Mouse (Mus musculus) MEL (cell line): Measurements from ENCODE around the gene Enox2. TPM values are rescaled to one million over a fixed set of nuclear protein-coding genes. Genes with fewer than 3 reads are reported as not detected.

Experiments used
- DNase-seq: peaks from one replicate; pipeline ENCODE4 v3.0.0; 2011; ENCODE audit warnings: low read depth, low spot score
- H3K27ac ChIP-seq: 2 replicates; pipeline ENCODE4 v1.5.1; 2012; ENCODE audit warnings: low read depth, mild to moderate bottlenecking, control low read depth, low read length, moderate library complexity; ENCODE audit not compliant: control insufficient read depth
- H3K27me3 ChIP-seq, 2 experiments: fragments of 150-350 bp in 1 of 2; sonication (generic) in 1 of 2; 2 replicates each; pipeline ENCODE4 v1.6.1; 2012; ENCODE audit warnings: low read length in 2 of 2, mild to moderate bottlenecking in 2 of 2, improper control_type of control experiment in 1 of 2, moderate library complexity in 1 of 2; ENCODE audit not compliant: insufficient read depth in 2 of 2, control insufficient read depth in 1 of 2
- H3K36me3 ChIP-seq, 2 experiments: 2 replicates each; pipeline ENCODE4 v1.6.1; 2012 to 2014; ENCODE audit warnings: low read length in 2 of 2, improper control_type of control experiment in 1 of 2, inconsistent platforms in 1 of 2, mild to moderate bottlenecking in 1 of 2; ENCODE audit not compliant: insufficient read depth in 2 of 2, control insufficient read depth in 1 of 2
- H3K4me1 ChIP-seq, 2 experiments: fragments of 150-350 bp in 1 of 2; sonication (generic) in 1 of 2; 2 replicates each; pipeline ENCODE4 v1.6.1; 2012; ENCODE audit warnings: low read length in 2 of 2, improper control_type of control experiment in 1 of 2, mild to moderate bottlenecking in 1 of 2; ENCODE audit not compliant: insufficient read depth in 2 of 2, control insufficient read depth in 1 of 2
- H3K4me3 ChIP-seq, 2 experiments: fragments of 150-350 bp in 1 of 2; sonication (generic) in 1 of 2; 2 replicates each; pipeline ENCODE4 v1.5.1; 2012; ENCODE audit warnings: low read depth in 2 of 2, low read length in 2 of 2, mild to moderate bottlenecking in 2 of 2, moderate library complexity in 2 of 2, control low read depth in 1 of 2, improper control_type of control experiment in 1 of 2; ENCODE audit not compliant: control insufficient read depth in 1 of 2, insufficient read depth in 1 of 2
- H3K79me2 ChIP-seq: 2 replicates; pipeline ENCODE4 v1.6.1; 2012; ENCODE audit warnings: mild to moderate bottlenecking, low read length, moderate library complexity; ENCODE audit not compliant: control insufficient read depth, poor library complexity, insufficient read depth
- H3K9ac ChIP-seq: 2 replicates; pipeline ENCODE4 v1.6.1; 2012; ENCODE audit warnings: low read depth, mild to moderate bottlenecking, control low read depth, low read length, moderate library complexity; ENCODE audit not compliant: control insufficient read depth, poor library complexity, severe bottlenecking
- H3K9me3 ChIP-seq: fragments of 150-350 bp; sonication (generic); replicated peaks from 2 replicates; pipeline ENCODE4 v1.6.1; 2012; ENCODE audit warnings: mild to moderate bottlenecking, low read length, improper control_type of control experiment, moderate library complexity; ENCODE audit not compliant: insufficient read depth
- CHD1 ChIP-seq: IDR thresholded peaks from 2 replicates; pipeline ENCODE4 v1.6.1; 2012; ENCODE audit warnings: low read depth, mild to moderate bottlenecking, inconsistent platforms, low read length, improper control_type of control experiment
- CTCF ChIP-seq, 3 experiments: IDR thresholded peaks in 2 of 3; conservative IDR thresholded peaks in 1 of 3; 2 replicates each; pipeline ENCODE4 v1.5.1; 2011 to 2012; ENCODE audit warnings: low read length in 3 of 3, low read depth in 2 of 3, mild to moderate bottlenecking in 2 of 3, improper control_type of control experiment in 1 of 3, inconsistent platforms in 1 of 3, mixed read lengths in 1 of 3, moderate library complexity in 1 of 3; ENCODE audit not compliant: control insufficient read depth in 1 of 3, insufficient read depth in 1 of 3, poor library complexity in 1 of 3, severe bottlenecking in 1 of 3
- EP300 ChIP-seq, 2 experiments: IDR thresholded peaks; 2 replicates each; pipeline ENCODE4 v1.6.1; 2011; ENCODE audit warnings: improper control_type of control experiment in 2 of 2, low read length in 2 of 2, low read depth in 1 of 2, mild to moderate bottlenecking in 1 of 2
- HCFC1 ChIP-seq: IDR thresholded peaks from 2 replicates; pipeline ENCODE4 v1.6.1; 2012; ENCODE audit warnings: low read depth, mild to moderate bottlenecking, inconsistent platforms, low read length, improper control_type of control experiment, moderate library complexity
- KAT2A ChIP-seq: conservative IDR thresholded peaks from 2 replicates; pipeline ENCODE4 v1.6.1; 2012; ENCODE audit warnings: low read depth, low read length, improper control_type of control experiment, inconsistent platforms
- MAFK ChIP-seq: IDR thresholded peaks from 2 replicates; pipeline ENCODE4 v1.6.1; 2011; ENCODE audit warnings: low read depth, mild to moderate bottlenecking, low read length, improper control_type of control experiment, borderline replicate concordance
- MEF2A ChIP-seq: IDR thresholded peaks from 2 replicates; pipeline ENCODE4 v1.6.1; 2014; ENCODE audit warnings: low read depth, mild to moderate bottlenecking, inconsistent platforms, low read length, improper control_type of control experiment; ENCODE audit not compliant: poor library complexity, insufficient replicate concordance, severe bottlenecking; ENCODE audit errors: extremely low read depth
- MYB ChIP-seq: IDR thresholded peaks from 2 replicates; pipeline ENCODE4 v1.6.1; 2011; ENCODE audit warnings: mild to moderate bottlenecking, low read depth, low read length, improper control_type of control experiment
- POLR2A ChIP-seq, 2 experiments: IDR thresholded peaks; 2 replicates each; pipeline ENCODE4 v1.6.1; 2011 to 2012; ENCODE audit warnings: low read length in 2 of 2, mild to moderate bottlenecking in 2 of 2, control low read depth in 1 of 2, improper control_type of control experiment in 1 of 2, low read depth in 1 of 2, moderate library complexity in 1 of 2; ENCODE audit not compliant: control insufficient read depth in 1 of 2, insufficient read depth in 1 of 2, poor library complexity in 1 of 2
- POLR2AphosphoS5 ChIP-seq: IDR thresholded peaks from 2 replicates; pipeline ENCODE4 v1.6.1; 2012; ENCODE audit warnings: low read depth, borderline replicate concordance, mild to moderate bottlenecking, inconsistent platforms, low read length, moderate library complexity, mixed read lengths
- RAD21 ChIP-seq: IDR thresholded peaks from 2 replicates; pipeline ENCODE4 v1.6.1; 2011; ENCODE audit warnings: mild to moderate bottlenecking, low read depth, low read length, improper control_type of control experiment
- SMC3 ChIP-seq: IDR thresholded peaks from 2 replicates; pipeline ENCODE4 v1.6.1; 2011; ENCODE audit warnings: low read depth, low read length, improper control_type of control experiment
- TCF12 ChIP-seq: IDR thresholded peaks from 2 replicates; pipeline ENCODE4 v1.6.1; 2014; ENCODE audit warnings: low read depth, mild to moderate bottlenecking, inconsistent platforms, low read length, improper control_type of control experiment, moderate library complexity
- UBTF ChIP-seq: IDR thresholded peaks from 2 replicates; pipeline ENCODE4 v1.6.1; 2012; ENCODE audit warnings: low read depth, mild to moderate bottlenecking, inconsistent platforms, low read length, improper control_type of control experiment, moderate library complexity, borderline replicate concordance; ENCODE audit not compliant: insufficient read depth
- ZKSCAN1 ChIP-seq: IDR thresholded peaks from 2 replicates; pipeline ENCODE4 v1.6.1; 2012; ENCODE audit warnings: low read depth, mild to moderate bottlenecking, inconsistent platforms, low read length, improper control_type of control experiment, moderate library complexity
- ZNF384 ChIP-seq: IDR thresholded peaks from 2 replicates; pipeline ENCODE4 v1.6.1; 2012; ENCODE audit warnings: low read depth, mild to moderate bottlenecking, inconsistent platforms, low read length, improper control_type of control experiment
- polyA plus RNA-seq, 2 experiments: library from polyadenylated mRNA; stranded (reverse) in 1 of 2; unstranded in 1 of 2; fragments of >175 nt in 1 of 2; fragments of >200 nt in 1 of 2; gene quantifications; 2 replicates each; pipeline versions ENCODE4 v1.2.1 to v1.2.4; 2012; ENCODE audit warnings: low replicate concordance in 2 of 2, low read depth in 1 of 2; ENCODE audit not compliant: insufficient read length in 2 of 2, insufficient read depth in 1 of 2, missing spikeins in 1 of 2
- total RNA-seq: library from RNA; depleted of rRNA; stranded (reverse); fragments of 300-350 nt; gene quantifications from 2 replicates; pipeline ENCODE4 v1.2.3, GENCODE M21; 2012

Gene Enox2
- total and polyA plus RNA-seq, 3 experiments: 8.6 to 11.0 TPM; not detected in 1

- H3K27ac ChIP-seq: no peak overlapping the region
- no peak for DNase-seq
- H3K4me3 ChIP-seq: no peak overlapping the region
- no peaks in the 10 kb centered on the region for H3K79me2 ChIP-seq
- no peaks in the 10 kb centered on the region for H3K4me1 ChIP-seq
- H3K36me3 ChIP-seq: no peaks in the 10 kb centered on the region
- no peak overlapping the region for H3K9ac ChIP-seq
- TF ChIP-seq CHD1 (no peak), UBTF (no peak), ZNF384 (no peak), POLR2A (IDR thresholded peaks at IDR 0.05; ENCODE audit: control insufficient read depth in 1 of 2, insufficient read depth in 1 of 2, low read depth in 1 of 2, low read length in 2 of 2, poor library complexity in 1 of 2) (no peak)
- H3K9me3 ChIP-seq: no peaks in the 10 kb centered on the region
- no peaks in the 10 kb centered on the region for H3K27me3 ChIP-seq
Observed at GRCm38 (mm10) chrX:49096249-49096648, 191.8 kb downstream of the Enox2 start.

GRCm38 (mm10) chrX:49075055-49075454 is 213.0 kb downstream of the Enox2 start:
- TF ChIP-seq POLR2AphosphoS5 (no peak), MEF2A (no peak), SMC3 (no peak), CTCF (IDR thresholded peaks at IDR 0.05 in 2 of 3, conservative IDR thresholded peaks at IDR 0.05 in 1 of 3; ENCODE audit: control insufficient read depth in 1 of 3, insufficient read depth in 1 of 3, low read depth in 2 of 3, low read length in 3 of 3, poor library complexity in 1 of 3, severe bottlenecking in 1 of 3) (no peak), EP300 (IDR thresholded peaks at IDR 0.05; ENCODE audit: low read depth in 1 of 2, low read length in 2 of 2) (no peak), RAD21 (no peak), KAT2A (no peak), MYB (no peak), ZKSCAN1 (no peak), HCFC1 (no peak), TCF12 (no peak), MAFK (no peak), POLR2A (IDR thresholded peaks at IDR 0.05; ENCODE audit: control insufficient read depth in 1 of 2, insufficient read depth in 1 of 2, low read depth in 1 of 2, low read length in 2 of 2, poor library complexity in 1 of 2) (no peak), UBTF (no peak)
- Histone ChIP-seq H3K9ac (no peak overlapping the region), H3K27me3 (no peaks in the 10 kb centered on the region), H3K36me3 (no peaks in the 10 kb centered on the region), H3K79me2 (no peaks in the 10 kb centered on the region), H3K4me1 (no peaks in the 10 kb centered on the region; a peak in 2 of 4 replicates), H3K9me3 (no peaks in the 10 kb centered on the region), H3K4me3 (no peak overlapping the region), H3K27ac (no peak overlapping the region)
- DNase-seq: peak; percentile 20
